Mouse (Mus musculus): ENCODE data around the gene Crocc2. TPM values are rescaled to one million over a fixed set of nuclear protein-coding genes. Genes with fewer than 3 reads are reported as not detected.

The Crocc2 gene
- polyA plus RNA-seq, 1 experiment from 2014 or later, result 0.18 TPM

- Histone ChIP-seq H3K4me1 (ENCODE audit: control insufficient read depth, insufficient read depth, low read length) (0 out of 2 replicates have a peak, but pooled peaks cover 3% of the 10 kb centered on the region), H3K9ac (ENCODE audit: low read length) (no peak overlapping the region), H3K27me3 (ENCODE audit: control insufficient read depth, insufficient read depth, low read length) (no peaks in the 10 kb centered on the region), H3K4me3 (replicated peaks; ENCODE audit: low read length) (no peak overlapping the region), H3K36me3 (ENCODE audit: control insufficient read depth, insufficient read depth, low read length) (no peaks in the 10 kb centered on the region), H3K27ac (ENCODE audit: low read length) (no peak overlapping the region), H3K9me3 (replicated peaks; ENCODE audit: control insufficient read depth, low read length) (no peaks in the 10 kb centered on the region), H3K4me2 (ENCODE audit: low read depth, low read length) (no peak overlapping the region)
- ATAC-seq (ENCODE audit: insufficient read depth, low FRiP score), result no peak
- 83% methylated on average over 1 of the region's 1 CpGs for WGBS
Observed at GRCm38 (mm10) chr1:93257560-93257959, 89.0 kb downstream of the Crocc2 start.

- no peaks in the 10 kb centered on the region for H3K9me3 ChIP-seq (replicated peaks; ENCODE audit: control insufficient read depth, low read length)
- no peak overlapping the region for H3K4me2 ChIP-seq (ENCODE audit: low read depth, low read length)
- no peak overlapping the region for H3K4me3 ChIP-seq (replicated peaks; ENCODE audit: low read length)
- 53% methylated on average over 3 of the region's 3 CpGs for WGBS
- no peaks in the 10 kb centered on the region for H3K27me3 ChIP-seq (ENCODE audit: control insufficient read depth, insufficient read depth, low read length)
- no peaks in the 10 kb centered on the region for H3K4me1 ChIP-seq (ENCODE audit: control insufficient read depth, insufficient read depth, low read length)
- no peak for ATAC-seq (ENCODE audit: insufficient read depth, low FRiP score)
- H3K27ac ChIP-seq (ENCODE audit: low read length), result no peak overlapping the region
- H3K9ac ChIP-seq (ENCODE audit: low read length), result no peak overlapping the region
- no peaks in the 10 kb centered on the region for H3K36me3 ChIP-seq (ENCODE audit: control insufficient read depth, insufficient read depth, low read length)
Observed at GRCm38 (mm10) chr1:93267207-93267606, 98.7 kb downstream of the Crocc2 start.

GRCm38 (mm10) chr1:93268246-93268645 is 99.7 kb downstream of the Crocc2 start:
- ATAC-seq (ENCODE audit: insufficient read depth, low FRiP score), result no peak
- Histone ChIP-seq H3K9ac (ENCODE audit: low read length) (no peak overlapping the region), H3K4me1 (ENCODE audit: control insufficient read depth, insufficient read depth, low read length) (no peaks in the 10 kb centered on the region), H3K27me3 (ENCODE audit: control insufficient read depth, insufficient read depth, low read length) (no peaks in the 10 kb centered on the region), H3K4me2 (ENCODE audit: low read depth, low read length) (no peak overlapping the region), H3K4me3 (replicated peaks; ENCODE audit: low read length) (no peak overlapping the region), H3K27ac (ENCODE audit: low read length) (no peak overlapping the region), H3K9me3 (replicated peaks; ENCODE audit: control insufficient read depth, low read length) (no peaks in the 10 kb centered on the region), H3K36me3 (ENCODE audit: control insufficient read depth, insufficient read depth, low read length) (no peaks in the 10 kb centered on the region)
- 87% methylated on average over 2 of the region's 2 CpGs for WGBS

- no peak overlapping the region for H3K4me3 ChIP-seq (replicated peaks; ENCODE audit: low read length)
- no peak overlapping the region for H3K4me2 ChIP-seq (ENCODE audit: low read depth, low read length)
- no peaks in the 10 kb centered on the region for H3K4me1 ChIP-seq (ENCODE audit: control insufficient read depth, insufficient read depth, low read length)
- no peak for ATAC-seq (ENCODE audit: insufficient read depth, low FRiP score)
- 60% methylated on average over 3 of the region's 3 CpGs for WGBS
- H3K9me3 ChIP-seq (replicated peaks; ENCODE audit: control insufficient read depth, low read length), result no peaks in the 10 kb centered on the region
- H3K36me3 ChIP-seq (ENCODE audit: control insufficient read depth, insufficient read depth, low read length), result no peaks in the 10 kb centered on the region
- H3K9ac ChIP-seq (ENCODE audit: low read length), result no peak overlapping the region
- no peak overlapping the region for H3K27ac ChIP-seq (ENCODE audit: low read length)
- H3K27me3 ChIP-seq (ENCODE audit: control insufficient read depth, insufficient read depth, low read length), result no peaks in the 10 kb centered on the region
Observed at GRCm38 (mm10) chr1:93270516-93271240, 102.2 kb downstream of the Crocc2 start.

GRCm38 (mm10) chr1:93271751-93272150 is 103.2 kb downstream of the Crocc2 start:
- H3K9me3 ChIP-seq (replicated peaks; ENCODE audit: control insufficient read depth, low read length), result no peaks in the 10 kb centered on the region
- no peak for ATAC-seq (ENCODE audit: insufficient read depth, low FRiP score)
- no peak overlapping the region for H3K4me2 ChIP-seq (ENCODE audit: low read depth, low read length)
- H3K36me3 ChIP-seq (ENCODE audit: control insufficient read depth, insufficient read depth, low read length), result no peaks in the 10 kb centered on the region
- no peak overlapping the region for H3K27ac ChIP-seq (ENCODE audit: low read length)
- H3K4me1 ChIP-seq (ENCODE audit: control insufficient read depth, insufficient read depth, low read length), result no peaks in the 10 kb centered on the region
- H3K4me3 ChIP-seq (replicated peaks; ENCODE audit: low read length), result no peak overlapping the region
- H3K27me3 ChIP-seq (ENCODE audit: control insufficient read depth, insufficient read depth, low read length), result no peaks in the 10 kb centered on the region
- H3K9ac ChIP-seq (ENCODE audit: low read length), result no peak overlapping the region
- 67% methylated on average over 6 of the region's 6 CpGs for WGBS

GRCm38 (mm10) chr1:93272409-93272821 is 103.9 kb downstream of the Crocc2 start:
- no peaks in the 10 kb centered on the region for H3K27me3 ChIP-seq (ENCODE audit: control insufficient read depth, insufficient read depth, low read length)

GRCm38 (mm10) chr1:93275561-93275960 is 107.0 kb downstream of the Crocc2 start:
- ATAC-seq (ENCODE audit: insufficient read depth, low FRiP score), result no peak
- Histone ChIP-seq H3K4me3 (replicated peaks; ENCODE audit: low read length) (no peak overlapping the region), H3K9ac (ENCODE audit: low read length) (no peak overlapping the region), H3K36me3 (ENCODE audit: control insufficient read depth, insufficient read depth, low read length) (no peaks in the 10 kb centered on the region), H3K9me3 (replicated peaks; ENCODE audit: control insufficient read depth, low read length) (no peaks in the 10 kb centered on the region), H3K4me1 (ENCODE audit: control insufficient read depth, insufficient read depth, low read length) (no peaks in the 10 kb centered on the region), H3K27me3 (ENCODE audit: control insufficient read depth, insufficient read depth, low read length) (no peaks in the 10 kb centered on the region), H3K4me2 (ENCODE audit: low read depth, low read length) (no peak overlapping the region), H3K27ac (ENCODE audit: low read length) (no peak overlapping the region)
- WGBS, result 65% methylated on average over 6 of the region's 6 CpGs

More at GRCm38 (mm10) chr1:93272409-93272821, 103.9 kb downstream of the Crocc2 start:
- no peaks in the 10 kb centered on the region for H3K4me1 ChIP-seq (ENCODE audit: control insufficient read depth, insufficient read depth, low read length)
- H3K9me3 ChIP-seq (replicated peaks; ENCODE audit: control insufficient read depth, low read length), result no peaks in the 10 kb centered on the region
- 3% methylated on average over 16 of the region's 16 CpGs for WGBS
- no peak overlapping the region for H3K4me2 ChIP-seq (ENCODE audit: low read depth, low read length)
- H3K27ac ChIP-seq (ENCODE audit: low read length), result no peak overlapping the region
- ATAC-seq (ENCODE audit: insufficient read depth, low FRiP score), result no peak
- H3K9ac ChIP-seq (ENCODE audit: low read length), result no peak overlapping the region
- H3K4me3 ChIP-seq (replicated peaks; ENCODE audit: low read length), result no peak overlapping the region
- H3K36me3 ChIP-seq (ENCODE audit: control insufficient read depth, insufficient read depth, low read length), result no peaks in the 10 kb centered on the region

- no peaks in the 10 kb centered on the region for H3K36me3 ChIP-seq (ENCODE audit: control insufficient read depth, insufficient read depth, low read length)
- H3K27ac ChIP-seq (ENCODE audit: low read length), result no peak overlapping the region
- H3K4me1 ChIP-seq (ENCODE audit: control insufficient read depth, insufficient read depth, low read length), result no peaks in the 10 kb centered on the region
- no peak overlapping the region for H3K4me3 ChIP-seq (replicated peaks; ENCODE audit: low read length)
- no peak overlapping the region for H3K4me2 ChIP-seq (ENCODE audit: low read depth, low read length)
- WGBS, result 70% methylated on average over 7 of the region's 7 CpGs
- H3K9me3 ChIP-seq (replicated peaks; ENCODE audit: control insufficient read depth, low read length), result no peaks in the 10 kb centered on the region
- no peak overlapping the region for H3K9ac ChIP-seq (ENCODE audit: low read length)
- ATAC-seq (ENCODE audit: insufficient read depth, low FRiP score), result no peak
- H3K27me3 ChIP-seq (ENCODE audit: control insufficient read depth, insufficient read depth, low read length), result no peaks in the 10 kb centered on the region
Observed at GRCm38 (mm10) chr1:93277041-93277440, 108.5 kb downstream of the Crocc2 start.
